Mouse (Mus musculus): ENCODE data around the gene Btn2a2.
A peak's percentile ranks its signal among the peaks of the same experiment; 100 is the strongest.

Gene Btn2a2

GRCm38 (mm10) chr13:23448758-23449157 lies 39.9 kb downstream of the Btn2a2 start:
- DNase-seq (ENCODE audit: low spot score in 2 of 2), result no peak

- DNase-seq (ENCODE audit: low spot score in 2 of 2), result peak; percentile 66 to 79
Observed at GRCm38 (mm10) chr13:23446498-23446952, 42.1 kb downstream of the Btn2a2 start.

- DNase-seq (ENCODE audit: low spot score in 2 of 2), result peak; percentile 81 to 91
Observed at GRCm38 (mm10) chr13:23445561-23446320, 42.9 kb downstream of the Btn2a2 start.

GRCm38 (mm10) chr13:23445156-23445555 lies 43.5 kb downstream of the Btn2a2 start:
- DNase-seq (ENCODE audit: low spot score in 2 of 2), result no peak

DNA sequence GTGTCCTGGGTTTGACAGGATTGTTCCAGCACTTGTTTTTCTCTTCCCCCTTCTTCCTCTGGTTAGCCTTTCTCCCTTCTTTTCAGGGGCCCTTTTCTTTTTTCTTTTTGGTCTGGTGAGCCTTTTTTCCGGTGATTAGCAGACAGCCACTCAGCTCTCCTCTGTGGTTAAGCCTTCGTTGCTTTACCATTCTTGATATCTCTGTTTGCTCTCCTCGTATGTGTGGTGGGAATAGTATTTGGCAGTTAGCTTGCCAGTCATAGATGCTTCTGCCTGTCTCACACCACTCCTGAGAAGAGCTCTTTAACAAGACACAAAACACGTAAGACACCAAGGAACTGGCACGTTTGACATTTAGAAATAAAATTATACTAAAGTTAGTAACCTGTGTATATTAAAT lies 44.2 kb downstream of the Btn2a2 start:
- no peak for DNase-seq (ENCODE audit: low spot score in 2 of 2)

DNA sequence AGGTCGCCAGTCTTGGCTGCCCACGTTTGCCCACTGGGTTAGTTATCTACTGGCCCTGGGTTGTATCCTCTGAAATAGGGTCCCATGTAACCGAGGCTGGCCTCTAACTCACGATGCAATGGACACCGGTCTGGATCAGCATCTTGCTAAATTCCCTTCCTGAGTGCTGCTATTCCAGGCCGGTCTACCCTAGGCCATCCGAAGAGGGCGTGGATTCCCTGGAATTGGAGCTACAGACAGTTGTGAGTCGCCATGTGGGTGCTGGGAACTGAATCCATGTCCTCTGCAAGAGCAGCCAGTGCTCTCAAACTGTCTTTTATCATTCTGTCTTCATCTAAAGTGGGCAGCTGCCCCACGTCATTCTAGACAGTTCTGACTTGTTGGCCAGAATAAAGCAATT lies 48.8 kb downstream of the Btn2a2 start:
- DNase-seq (ENCODE audit: low spot score in 2 of 2), result no peak

DNA sequence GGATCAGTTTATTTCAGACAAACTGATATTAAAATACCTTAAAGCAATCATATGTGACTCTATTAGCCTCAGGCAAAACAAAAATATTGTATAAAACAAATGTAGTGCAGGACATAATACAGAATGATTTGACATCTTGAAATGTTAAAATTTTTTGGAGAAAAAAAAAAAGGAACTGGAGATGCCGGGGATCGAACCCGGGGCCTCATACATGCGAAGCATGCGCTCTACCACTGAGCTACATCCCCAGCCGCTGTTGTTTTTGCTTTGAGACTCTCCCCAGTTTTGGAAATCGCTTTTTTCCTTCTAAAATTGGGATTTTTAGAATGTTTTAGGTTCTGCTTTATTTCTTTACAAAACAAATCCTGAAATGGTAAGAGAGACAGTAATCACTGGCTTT lies 50.1 kb downstream of the Btn2a2 start:
- peak in 1 of 2 experiments; percentile 62 for DNase-seq (ENCODE audit: low spot score in 2 of 2)

DNA sequence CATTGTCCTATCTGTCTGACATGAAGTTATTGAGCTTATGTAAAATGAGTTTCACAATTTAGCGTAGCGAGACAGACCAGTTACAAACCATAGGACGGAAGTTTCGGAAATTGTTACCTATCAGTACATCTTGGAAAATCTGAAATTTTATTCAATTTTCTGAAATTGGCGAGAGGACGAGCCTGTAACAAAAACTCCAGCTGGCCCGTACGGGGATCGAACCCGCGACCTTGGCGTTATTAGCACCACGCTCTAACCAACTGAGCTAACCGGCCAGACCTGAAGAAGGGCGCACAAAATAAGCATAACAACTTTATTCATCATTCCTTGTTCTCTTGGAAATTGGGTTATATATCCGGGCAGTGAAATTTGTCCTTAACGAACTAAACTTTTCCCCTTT lies 50.7 kb downstream of the Btn2a2 start:
- DNase-seq (ENCODE audit: low spot score in 2 of 2), result peak; percentile 69 to 84

DNA sequence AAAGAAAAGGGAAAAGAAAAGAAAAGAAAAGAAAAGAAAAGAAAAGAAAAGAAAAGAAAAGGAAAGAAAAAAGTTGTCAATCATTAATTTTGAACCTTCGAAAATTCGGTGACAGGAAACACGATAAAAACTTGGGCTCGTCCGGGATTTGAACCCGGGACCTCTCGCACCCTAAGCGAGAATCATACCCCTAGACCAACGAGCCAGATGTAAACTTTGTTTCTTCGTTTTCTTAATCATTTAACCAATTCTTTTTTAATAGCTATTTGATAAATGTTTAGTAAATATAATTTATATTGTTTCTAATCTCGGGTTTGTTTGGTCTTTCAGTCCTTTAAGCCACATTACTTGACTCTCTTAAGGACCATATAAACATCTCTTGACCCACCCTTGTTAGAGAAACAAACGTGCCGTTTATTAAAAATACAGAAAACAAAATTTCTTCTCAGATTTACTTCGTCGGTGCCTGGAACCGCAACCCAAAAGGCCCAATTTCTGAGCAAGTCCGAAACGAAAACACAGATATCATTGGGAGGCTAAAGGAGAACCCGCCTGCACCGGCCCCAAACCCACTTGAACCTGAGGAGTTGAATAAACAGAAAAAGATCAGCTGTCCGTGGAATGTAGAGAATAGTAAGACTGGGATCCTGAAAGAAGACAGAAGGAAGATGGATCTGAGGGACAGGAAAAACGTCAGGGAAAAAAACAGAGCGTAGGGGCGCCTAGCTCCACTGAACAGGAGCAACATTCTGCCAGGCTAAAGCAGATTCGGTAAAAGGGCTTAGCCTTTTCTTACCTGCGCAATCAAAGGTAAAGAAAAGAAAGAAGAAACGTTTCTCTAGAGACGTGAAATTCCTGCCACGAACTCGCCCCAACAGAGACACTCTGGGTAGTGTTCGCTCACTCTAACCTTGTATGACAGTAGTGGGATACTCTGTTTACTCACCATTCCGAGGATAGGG lies 51.5 kb downstream of the Btn2a2 start:
- no peak for DNase-seq (ENCODE audit: low spot score in 2 of 2)

DNA sequence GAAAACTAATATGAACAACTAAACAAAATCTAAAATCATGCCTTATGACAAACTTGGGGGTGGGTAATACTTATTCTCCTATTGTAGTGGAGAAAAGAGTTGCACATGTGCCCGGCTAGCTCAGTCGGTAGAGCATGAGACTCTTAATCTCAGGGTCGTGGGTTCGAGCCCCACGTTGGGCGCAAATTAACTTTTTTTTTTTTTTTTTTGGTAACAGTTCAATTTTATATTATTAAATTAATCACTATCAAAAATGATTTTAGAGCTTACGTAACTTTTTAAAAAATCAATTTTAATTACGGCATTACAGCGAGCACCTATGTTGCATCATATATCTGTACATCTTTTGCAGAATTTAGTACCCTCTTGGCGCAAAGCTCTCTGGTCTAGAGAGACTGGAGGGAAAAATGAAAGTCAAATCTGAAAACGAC lies 52.4 kb downstream of the Btn2a2 start:
- no peak for DNase-seq (ENCODE audit: low spot score in 2 of 2)

DNA sequence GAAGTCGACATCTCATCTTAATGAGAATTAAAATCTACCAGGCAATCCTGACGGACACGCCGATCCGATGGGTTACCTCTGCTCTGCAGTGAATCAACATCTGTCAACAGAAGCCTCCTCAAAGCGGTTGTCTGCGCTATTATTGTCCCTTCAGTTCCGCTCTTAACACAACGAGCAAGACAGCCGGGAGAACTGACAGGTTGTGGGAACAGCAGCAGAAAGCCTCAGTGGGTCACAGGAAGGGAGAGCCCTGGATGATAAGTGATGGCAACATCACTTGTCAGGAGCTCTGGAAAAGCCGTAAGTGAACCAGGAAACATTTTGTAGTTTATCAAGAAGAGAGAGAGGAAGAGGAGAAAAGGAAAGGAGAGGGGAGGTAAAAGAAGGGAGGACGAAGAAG lies 53.0 kb downstream of the Btn2a2 start:
- DNase-seq (ENCODE audit: low spot score in 2 of 2), result no peak

GRCm38 (mm10) chr13:23435241-23435640 lies 53.4 kb downstream of the Btn2a2 start:
- DNase-seq (ENCODE audit: low spot score in 2 of 2), result no peak

- DNase-seq (ENCODE audit: low spot score in 2 of 2), result no peak
Observed at GRCm38 (mm10) chr13:23434426-23434825, 54.2 kb downstream of the Btn2a2 start.

DNA sequence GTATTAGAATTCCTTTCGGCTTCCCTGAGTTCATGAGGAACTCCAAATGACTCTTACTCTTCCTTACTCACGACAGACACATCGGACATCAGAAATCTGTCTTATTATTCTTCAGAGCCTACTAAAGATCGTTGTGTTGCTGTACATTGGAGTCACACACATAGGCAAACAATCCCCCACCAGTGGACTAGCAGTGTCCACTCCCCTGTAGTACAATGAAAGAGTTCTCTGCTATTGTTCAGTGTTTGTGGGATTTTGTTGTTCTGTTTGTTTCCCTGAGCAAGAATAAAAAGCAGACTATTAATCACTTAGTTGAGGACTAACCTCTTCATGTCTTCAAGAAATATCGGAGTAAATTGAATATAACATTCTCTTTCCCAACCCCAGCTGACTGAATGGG lies 54.9 kb downstream of the Btn2a2 start:
- DNase-seq (ENCODE audit: low spot score in 2 of 2), result no peak

DNA sequence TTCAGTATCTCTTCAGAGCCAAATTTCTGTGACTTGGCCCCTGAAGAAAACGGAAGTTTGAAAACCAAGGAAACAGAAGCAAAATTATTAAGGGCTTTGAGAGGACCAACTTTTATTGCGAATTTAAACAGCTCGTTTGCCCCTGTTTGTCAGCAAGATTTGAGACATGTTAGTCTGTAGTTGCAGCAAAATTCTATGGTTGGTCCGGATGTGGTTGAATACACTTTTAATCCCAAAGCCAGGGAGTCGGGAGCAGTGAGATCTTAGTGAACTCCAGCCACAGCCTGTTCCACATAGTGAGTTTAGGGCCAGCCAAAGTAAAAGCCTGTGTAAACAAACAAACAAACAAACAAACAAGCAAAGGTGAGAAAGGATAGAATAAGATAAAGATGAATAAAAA lies 55.5 kb downstream of the Btn2a2 start:
- DNase-seq (ENCODE audit: low spot score in 2 of 2), result no peak

DNA sequence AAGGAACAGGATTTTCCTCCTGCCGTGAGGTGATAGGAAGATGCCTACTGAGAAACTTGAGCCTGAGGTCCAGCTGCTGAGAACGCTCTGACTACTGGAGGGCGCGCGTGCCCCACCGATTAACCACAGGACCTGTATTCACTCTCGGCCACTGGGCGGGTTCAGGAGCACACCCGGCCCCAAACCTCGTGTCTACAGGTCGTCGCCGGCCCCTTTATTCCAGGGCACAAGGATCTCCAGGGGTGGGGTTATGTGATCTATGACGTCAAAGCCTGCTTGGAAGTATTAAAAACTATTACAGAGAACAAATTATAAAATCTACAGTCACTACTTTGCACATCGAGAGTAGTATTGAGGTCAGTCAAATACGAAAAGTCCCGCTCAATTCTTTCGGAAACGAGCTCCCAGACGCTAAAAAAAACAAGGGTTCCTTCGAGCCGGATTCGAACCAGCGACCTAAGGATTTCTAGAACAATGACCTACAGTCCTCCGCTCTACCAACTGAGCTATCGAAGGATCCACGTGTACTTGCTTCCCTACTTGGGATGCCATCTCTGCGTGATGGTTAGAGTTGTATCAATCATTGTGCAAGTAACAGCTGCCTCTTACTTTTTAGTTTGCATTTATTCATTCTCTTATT lies 56.0 kb downstream of the Btn2a2 start:
- peak; percentile 92 to 98 for DNase-seq (ENCODE audit: low spot score in 2 of 2)

GRCm38 (mm10) chr13:23431351-23431771 lies 57.3 kb downstream of the Btn2a2 start:
- DNase-seq (ENCODE audit: low spot score in 2 of 2), result peak; percentile 72 to 74

- DNase-seq (ENCODE audit: low spot score in 2 of 2), result peak; percentile 73 to 76
Observed at GRCm38 (mm10) chr13:23430734-23431133, 57.9 kb downstream of the Btn2a2 start.

DNA sequence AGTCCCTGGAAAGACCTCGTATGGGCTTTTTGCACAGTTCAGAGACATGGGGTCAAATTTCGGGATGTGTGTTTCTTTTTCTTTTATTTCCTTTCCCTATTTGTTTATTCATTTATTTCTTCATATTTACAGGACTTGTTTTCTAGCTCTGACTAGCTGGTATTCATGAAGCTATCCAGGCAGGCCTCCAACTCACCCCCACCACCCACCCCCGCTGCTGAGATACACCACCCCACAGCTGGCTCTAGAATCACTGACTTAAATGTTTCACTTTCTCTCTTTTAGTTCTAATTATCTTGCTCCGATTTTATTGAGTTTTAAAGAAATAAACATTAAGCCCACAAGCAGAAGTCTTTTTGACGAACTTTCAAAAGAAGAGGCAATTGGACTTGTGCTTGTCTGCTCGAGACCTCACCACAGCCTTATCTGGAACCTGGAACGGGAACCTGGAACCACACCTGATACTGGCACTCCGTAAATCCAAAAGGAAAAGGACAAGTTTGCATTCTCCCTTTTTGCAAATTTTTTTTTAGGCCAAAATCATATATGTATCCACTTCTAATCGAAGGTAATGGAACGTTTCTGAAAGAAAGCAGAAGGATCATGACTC lies 58.8 kb downstream of the Btn2a2 start:
- DNase-seq (ENCODE audit: low spot score in 2 of 2), result no peak

DNA sequence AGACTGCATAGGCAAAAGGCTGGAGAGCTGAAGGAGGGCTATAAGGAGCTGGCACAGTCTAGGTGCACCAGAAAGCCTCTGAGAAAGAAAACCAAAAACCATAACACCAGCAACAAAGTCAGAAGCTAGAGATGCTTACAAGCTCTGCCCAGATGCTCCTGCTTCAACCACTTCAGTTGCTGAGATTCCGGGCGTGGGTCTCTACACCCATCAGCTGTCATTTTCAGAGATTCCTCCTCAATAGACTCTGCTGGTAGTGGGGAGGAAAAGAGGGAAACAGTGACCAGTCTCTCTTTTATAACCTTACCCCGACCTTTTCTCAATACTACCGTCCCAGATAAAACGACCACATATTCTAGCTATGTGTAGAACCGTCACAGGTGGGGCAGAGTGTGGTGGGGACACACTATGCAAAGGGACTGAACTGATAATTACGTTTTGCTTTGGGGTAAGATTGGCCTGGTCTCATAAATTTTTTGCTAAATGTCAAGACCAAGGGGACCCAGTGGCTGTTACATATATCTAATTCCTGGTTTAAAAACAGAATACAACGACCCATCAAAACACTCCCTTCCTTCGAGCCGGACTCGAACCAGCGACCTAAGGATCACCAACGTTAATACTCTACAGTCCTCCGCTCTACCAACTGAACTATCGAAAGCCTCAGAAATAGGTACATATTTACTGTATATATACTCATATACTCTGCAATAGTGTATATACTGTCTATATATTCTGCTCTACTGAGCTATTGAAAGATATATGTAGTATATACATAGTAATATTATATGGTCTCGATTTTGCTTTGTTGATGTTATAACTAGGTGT lies 60.3 kb downstream of the Btn2a2 start:
- no peak for DNase-seq (ENCODE audit: low spot score in 2 of 2)
